ENCODE assay signal across 21 mouse cellular contexts in genomic region chr15:78456051-78456450, GRCm38 (mm10). TPM values are rescaled to one million over a fixed set of nuclear protein-coding genes. Genes with fewer than 3 reads are reported as not detected.
DNase-seq lines count a peak whose midpoint lies in the region; ATAC-seq lines count a peak whose summit lies in the region.
"Had no signal": no experiment of that assay in that cellular context is flagged by ENCODE, and none has a peak within 500 bp of the region (broad histone marks: within the 10 kb centered on the region; RNA-seq: fewer than 3 reads in every experiment).

No protein-coding gene starts in this region.

- no peak overlapping the region for H3K27ac ChIP-seq in kidney, embryonic 15.5 days
- H3K27ac ChIP-seq in intestine, embryonic 15.5 days = no peak overlapping the region
- H3K27ac ChIP-seq: hindbrain, postnatal 0 days; kidney, postnatal 0 days; liver, embryonic 13.5 days; neural tube, embryonic 12.5 days had no signal

- 0 out of 2 replicates have a peak, but pooled peaks have one; percentile 33 for ATAC-seq in kidney, embryonic 15.5 days (replicated peaks; ENCODE audit: low FRiP score)
- ATAC-seq in intestine, embryonic 15.5 days = no peak
- ATAC-seq: hindbrain, postnatal 0 days; midbrain, embryonic 16.5 days had no signal

- peak; percentile 37 to 51 for DNase-seq in cerebellum, adult 18-20 months
- DNase-seq in cerebellum, postnatal 36 days = no peak
- DNase-seq in kidney, adult 9 months = no peak
- DNase-seq in MN1 (ENCODE audit: low spot score) = peak; percentile 81
- DNase-seq in gastrocnemius, postnatal 10 days = peak; percentile 53
- no peak for DNase-seq in retina, embryonic 14.5 days (ENCODE audit: low spot score)
- DNase-seq: adrenal gland, adult 8-10 months; B cell, adult 2 months; embryo, embryonic 11 days; heart, adult 18-20 months; liver, embryonic 13.5 days; lung, postnatal 10 days; right cerebral cortex, postnatal 25 days had no signal

- no peak overlapping the region for H3K4me3 ChIP-seq in kidney, embryonic 15.5 days (replicated peaks)
- H3K4me3 ChIP-seq in intestine, embryonic 15.5 days (replicated peaks) = no peak overlapping the region
- H3K4me3 ChIP-seq: liver, embryonic 13.5 days; megakaryocyte, embryonic 14.5 days; neural tube, embryonic 12.5 days had no signal

- no peaks in the 10 kb centered on the region for H3K36me3 ChIP-seq in kidney, embryonic 15.5 days
- no peaks in the 10 kb centered on the region for H3K36me3 ChIP-seq in intestine, embryonic 15.5 days
- H3K36me3 ChIP-seq: neural tube, embryonic 12.5 days had no signal

- 27% methylated on average over 7 of the region's 7 CpGs for WGBS in kidney, embryonic 15.5 days
- 52% methylated on average over 7 of the region's 7 CpGs for WGBS in intestine, embryonic 15.5 days

- H3K9me3 ChIP-seq in kidney, embryonic 15.5 days (replicated peaks) = no peaks in the 10 kb centered on the region
- H3K9me3 ChIP-seq in intestine, embryonic 15.5 days = no peaks in the 10 kb centered on the region
- H3K9me3 ChIP-seq: liver, embryonic 13.5 days; megakaryocyte, embryonic 14.5 days; neural tube, embryonic 12.5 days had no signal

- H3K9ac ChIP-seq in kidney, embryonic 15.5 days = no peak overlapping the region
- no peak overlapping the region for H3K9ac ChIP-seq in intestine, embryonic 15.5 days
- H3K9ac ChIP-seq: liver, embryonic 13.5 days; neural tube, embryonic 12.5 days had no signal

- no peak overlapping the region for H3K4me2 ChIP-seq in kidney, embryonic 15.5 days
- no peak overlapping the region for H3K4me2 ChIP-seq in intestine, embryonic 15.5 days (replicated peaks)
- H3K4me2 ChIP-seq: liver, embryonic 13.5 days; neural tube, embryonic 12.5 days had no signal

- peaks cover 5% of the 10 kb centered on the region; the same call in 1 of the 2 replicates for H3K4me1 ChIP-seq in kidney, embryonic 15.5 days
- H3K4me1 ChIP-seq in intestine, embryonic 15.5 days (replicated peaks) = no peaks in the 10 kb centered on the region
- H3K4me1 ChIP-seq: neural tube, embryonic 12.5 days had no signal

- H3K27me3 ChIP-seq in kidney, embryonic 15.5 days = no peaks in the 10 kb centered on the region
- H3K27me3 ChIP-seq in intestine, embryonic 15.5 days (replicated peaks) = no peaks in the 10 kb centered on the region
- H3K27me3 ChIP-seq: liver, embryonic 13.5 days; neural tube, embryonic 12.5 days had no signal

RNA-seq across cellular contexts. Expression of gene Tmprss6, which starts 12.4 kb away (rescaled TPM):
- polyA plus RNA-seq in kidney, embryonic 15.5 days (2015; fragmentation: Nextera tagmentation; extraction: Ambion mirVana) = 0.31 and 1.0 TPM in 2 replicates
- under 1 TPM in 1 of 2 experiments, not detected in 1; 0.38 TPM for total RNA-seq in gastrocnemius, postnatal 10 days (2021)
- polyA plus RNA-seq in intestine, embryonic 15.5 days (2015; fragmentation: Nextera tagmentation; extraction: Ambion mirVana) = 0.39 and 0.54 TPM in 2 replicates
- total RNA-seq: heart, adult 18-20 months; left cerebral cortex, postnatal 10 days had no signal

RNA-seq across cellular contexts. Expression of gene Kctd17, which starts 27.7 kb away (rescaled TPM):
- polyA plus RNA-seq in kidney, embryonic 15.5 days (2015; fragmentation: Nextera tagmentation; extraction: Ambion mirVana) = 40.0 and 45.8 TPM in 2 replicates
- 10 to 100 TPM; 48.7 to 62.2 TPM for total RNA-seq in gastrocnemius, postnatal 10 days (2021)
- 28.7 and 31.0 TPM in 2 replicates for polyA plus RNA-seq in intestine, embryonic 15.5 days (2015; fragmentation: Nextera tagmentation; extraction: Ambion mirVana)

RNA-seq across cellular contexts. Expression of gene Il2rb, which starts 39.0 kb away (rescaled TPM):
- polyA plus RNA-seq in kidney, embryonic 15.5 days (2015; fragmentation: Nextera tagmentation; extraction: Ambion mirVana) = 0.44 and 0.60 TPM in 2 replicates
- total RNA-seq in gastrocnemius, postnatal 10 days (2021) = under 1 TPM in 1 of 2 experiments, not detected in 1; 0.18 TPM
- 1.2 and 1.4 TPM in 2 replicates for polyA plus RNA-seq in intestine, embryonic 15.5 days (2015; fragmentation: Nextera tagmentation; extraction: Ambion mirVana)
- polyA plus RNA-seq: neural tube, embryonic 12.5 days had no signal

RNA-seq across cellular contexts. Expression of gene Mpst, which starts 49.8 kb away (rescaled TPM):
- 3.3 and 4.1 TPM in 2 replicates for polyA plus RNA-seq in kidney, embryonic 15.5 days (2015; fragmentation: Nextera tagmentation; extraction: Ambion mirVana)
- total RNA-seq in gastrocnemius, postnatal 10 days (2021) = 10 to 100 TPM; 34.6 to 40.5 TPM
- polyA plus RNA-seq in intestine, embryonic 15.5 days (2015; fragmentation: Nextera tagmentation; extraction: Ambion mirVana) = 2.6 and 3.1 TPM in 2 replicates

RNA-seq across cellular contexts. Expression of gene Tst, which starts 50.3 kb away (rescaled TPM):
- 44.3 and 52.1 TPM in 2 replicates for polyA plus RNA-seq in kidney, embryonic 15.5 days (2015; fragmentation: Nextera tagmentation; extraction: Ambion mirVana)
- total RNA-seq in gastrocnemius, postnatal 10 days (2021) = 10 to 100 TPM; 18.0 to 23.3 TPM
- polyA plus RNA-seq in intestine, embryonic 15.5 days (2015; fragmentation: Nextera tagmentation; extraction: Ambion mirVana) = 33.4 and 45.0 TPM in 2 replicates

Comparison
In these comparisons a context has a peak if more than half of its experiments do, and no peak if none do; other contexts are left out.
1. DNase-seq: peak in cerebellum, adult 18-20 months (2 of 2), MN1 (single experiment) and gastrocnemius, postnatal 10 days (single experiment); none in cerebellum, postnatal 36 days (0 of 2), kidney, adult 9 months (single experiment) and retina, embryonic 14.5 days (single experiment).